Mouse (Mus musculus) frontal cortex, postnatal 25 days (tissue): ENCODE data around the gene Ptov1.
"Not testable (repeated sequence)": the region's sequence is repeated elsewhere in the genome, so short reads cannot be mapped to it uniquely, and the experiment has no call there.

ENCODE experiments used
- DNase-seq, 2 experiments: peaks; one replicate each; pipeline ENCODE4 v3.0.0; 2022; ENCODE audit warnings: low spot score in 2 of 2

Ptov1 gene

GRCm38 (mm10) chr7:44888256-44889105 is 18.9 kb upstream of the Ptov1 start:
- DNase-seq: no peak

GRCm38 (mm10) chr7:44886964-44887363 is 17.4 kb upstream of the Ptov1 start:
- DNase-seq: no peak

GRCm38 (mm10) chr7:44884637-44885036 is 15.0 kb upstream of the Ptov1 start:
- no peak for DNase-seq

GRCm38 (mm10) chr7:44883036-44883435 is 13.4 kb upstream of the Ptov1 start:
- no peak for DNase-seq

GRCm38 (mm10) chr7:44877833-44878232 is 8.2 kb upstream of the Ptov1 start:
- no peak for DNase-seq

- not testable (repeated sequence) for DNase-seq
These were observed 2.2 kb upstream of the Ptov1 start for GRCm38 (mm10) chr7:44871774-44872173.

- no peak for DNase-seq
These were observed 1.6 kb upstream of the Ptov1 start for GRCm38 (mm10) chr7:44871181-44871580.

GRCm38 (mm10) chr7:44870614-44871013 is 1.0 kb upstream of the Ptov1 start:
- DNase-seq: no peak

GRCm38 (mm10) chr7:44868919-44869696 is 480 bp downstream of the Ptov1 start:
- no peak for DNase-seq

GRCm38 (mm10) chr7:44868465-44868864 is 1.1 kb downstream of the Ptov1 start:
- DNase-seq: no peak

GRCm38 (mm10) chr7:44867802-44868201 is 1.8 kb downstream of the Ptov1 start:
- DNase-seq: no peak

- no peak for DNase-seq
These were observed 2.4 kb downstream of the Ptov1 start for GRCm38 (mm10) chr7:44867010-44867702.

GRCm38 (mm10) chr7:44866276-44867009 is 3.1 kb downstream of the Ptov1 start:
- DNase-seq: no peak

- DNase-seq: no peak
These were observed 4.7 kb downstream of the Ptov1 start for GRCm38 (mm10) chr7:44864595-44865542.

- no peak for DNase-seq
These were observed 5.5 kb downstream of the Ptov1 start for GRCm38 (mm10) chr7:44863982-44864494.

GRCm38 (mm10) chr7:44863210-44863609 is 6.4 kb downstream of the Ptov1 start:
- DNase-seq: no peak

GRCm38 (mm10) chr7:44862434-44862833 is 7.2 kb downstream of the Ptov1 start:
- no peak for DNase-seq

GRCm38 (mm10) chr7:44861429-44861816 is 8.2 kb downstream of the Ptov1 start:
- no peak for DNase-seq

GRCm38 (mm10) chr7:44860576-44861428 is 8.8 kb downstream of the Ptov1 start:
- DNase-seq: no peak
